8 mouse cellular contexts compared by ENCODE assay signal in genomic region chr6:65144621-65145205, GRCm38 (mm10). TPM values are rescaled to one million over a fixed set of nuclear protein-coding genes. Genes with fewer than 3 reads are reported as not detected.
DNase-seq lines count a peak whose midpoint lies in the region; ATAC-seq lines count a peak whose summit lies in the region.

TSS of gene Hpgds (minus strand) at chr6:65144908.

- 0 out of 2 replicates have a peak within 1 kb of the TSS, but pooled peaks have one; percentile 22 for H3K27ac ChIP-seq in embryonic facial prominence, embryonic 15.5 days (replicated peaks)
- no peak within 1 kb of the TSS for H3K27ac ChIP-seq in liver, embryonic 11.5 days (ENCODE audit: low read depth, low read length)

- H3K27me3 ChIP-seq in embryonic facial prominence, embryonic 15.5 days = no peaks in the 10 kb centered on the region
- H3K27me3 ChIP-seq in liver, embryonic 11.5 days (replicated peaks; ENCODE audit: control insufficient read depth, insufficient read depth, low read length) = no peaks in the 10 kb centered on the region

- WGBS in embryonic facial prominence, embryonic 15.5 days = 53% methylated on average over 16 of the region's 16 CpGs
- 46% methylated on average over 16 of the region's 16 CpGs for WGBS in liver, embryonic 11.5 days

- peak; percentile 10 for DNase-seq in kidney, adult 11 months
- DNase-seq in kidney, postnatal 25 days = no peak
- DNase-seq in liver, embryonic 11.5 days (ENCODE audit: low spot score) = no peak
- DNase-seq in natural killer cell, adult 2 months (ENCODE audit: low spot score in 2 of 2) = peak; percentile 67 to 89
- peak; percentile 47 for DNase-seq in yolk sac, embryonic 10.5 days (ENCODE audit: low spot score)
- no peak for DNase-seq in left cerebral cortex, postnatal 4 days
- DNase-seq in right cerebral cortex, postnatal 36 days (ENCODE audit: low spot score in 2 of 2) = no peak

- ATAC-seq in embryonic facial prominence, embryonic 15.5 days (ENCODE audit: insufficient number of reproducible peaks, low FRiP score, low TSS enrichment, low read depth) = no peak
- ATAC-seq in liver, embryonic 11.5 days (replicated peaks; ENCODE audit: low FRiP score) = 0 out of 2 replicates have a peak, but pooled peaks have one; percentile 15

- no peaks in the 10 kb centered on the region for H3K36me3 ChIP-seq in embryonic facial prominence, embryonic 15.5 days
- no peaks in the 10 kb centered on the region for H3K36me3 ChIP-seq in liver, embryonic 11.5 days (ENCODE audit: control insufficient read depth, insufficient read depth, low read length)

- peak within 1 kb of the TSS; percentile 15; the same call in 1 of the 2 replicates for H3K4me2 ChIP-seq in embryonic facial prominence, embryonic 15.5 days (replicated peaks)
- no peak within 1 kb of the TSS for H3K4me2 ChIP-seq in liver, embryonic 11.5 days

- no peaks in the 10 kb centered on the region for H3K4me1 ChIP-seq in embryonic facial prominence, embryonic 15.5 days
- H3K4me1 ChIP-seq in liver, embryonic 11.5 days (replicated peaks; ENCODE audit: control insufficient read depth, insufficient read depth, low read length) = no peaks in the 10 kb centered on the region

- no peak within 1 kb of the TSS for H3K9ac ChIP-seq in embryonic facial prominence, embryonic 15.5 days
- H3K9ac ChIP-seq in liver, embryonic 11.5 days (ENCODE audit: low read depth, low read length) = no peak within 1 kb of the TSS

- no peaks in the 10 kb centered on the region for H3K9me3 ChIP-seq in embryonic facial prominence, embryonic 15.5 days (replicated peaks)
- no peaks in the 10 kb centered on the region for H3K9me3 ChIP-seq in liver, embryonic 11.5 days (ENCODE audit: control insufficient read depth, low read length)

- peak within 1 kb of the TSS; percentile 11; the same call in 1 of the 2 replicates for H3K4me3 ChIP-seq in embryonic facial prominence, embryonic 15.5 days (replicated peaks)
- no peak within 1 kb of the TSS for H3K4me3 ChIP-seq in liver, embryonic 11.5 days (ENCODE audit: low read depth, low read length)

- intact Hi-C loops in left cerebral cortex, postnatal 4 days (cut with DNase I) = no loop called here

RNA-seq across cellular contexts. Expression of gene Hpgds, which starts in this region (rescaled TPM):
- 13.3 and 13.5 TPM in 2 replicates for polyA plus RNA-seq in embryonic facial prominence, embryonic 15.5 days (2015; fragmentation: Nextera tagmentation; extraction: Ambion mirVana)
- 3.0 and 5.3 TPM in 2 replicates for polyA plus RNA-seq in liver, embryonic 11.5 days (2014; fragmentation: Nextera tagmentation; extraction: Ambion mirVana)
- 1 to 10 TPM; 2.2 to 2.4 TPM for total RNA-seq in left cerebral cortex, postnatal 4 days (2021)

Comparison
In these comparisons a context has a peak if more than half of its experiments do, and no peak if none do; other contexts are left out.
1. DNase-seq: peak in kidney, adult 11 months (single experiment), natural killer cell, adult 2 months (2 of 2) and yolk sac, embryonic 10.5 days (single experiment); none in kidney, postnatal 25 days (0 of 2), liver, embryonic 11.5 days (single experiment), left cerebral cortex, postnatal 4 days (single experiment) and right cerebral cortex, postnatal 36 days (0 of 2).